Mouse (Mus musculus) forebrain, embryonic 10.5 days (tissue): ENCODE data around the gene Ltbp1. TPM values are rescaled to one million over a fixed set of nuclear protein-coding genes. Genes with fewer than 3 reads are reported as not detected.

Experiments
- DNase-seq: peaks from one replicate; pipeline ENCODE4 v3.0.0-alpha.2; 2017; ENCODE audit warnings: low spot score; ENCODE audit errors: extremely low spot score
- H3K27ac ChIP-seq: fragments of 300-500 bp; sonication (generic); 2 replicates; pipeline ENCODE4 v1.5.1; 2016; ENCODE audit warnings: mild to moderate bottlenecking
- H3K27me3 ChIP-seq: fragments of 300-500 bp; sonication (generic); 2 replicates; pipeline ENCODE4 v1.6.1; 2016; ENCODE audit warnings: mild to moderate bottlenecking; ENCODE audit not compliant: poor library complexity, severe bottlenecking
- H3K36me3 ChIP-seq: fragments of 300-500 bp; sonication (generic); replicated peaks from 2 replicates; pipeline ENCODE4 v1.6.1; 2016; ENCODE audit warnings: mild to moderate bottlenecking, moderate library complexity
- H3K4me1 ChIP-seq: fragments of 300-500 bp; sonication (generic); 2 replicates; pipeline ENCODE4 v1.6.1; 2016
- H3K4me3 ChIP-seq: fragments of 300-500 bp; sonication (generic); 2 replicates; pipeline ENCODE4 v1.5.1; 2016; ENCODE audit warnings: mild to moderate bottlenecking, moderate library complexity
- H3K9me3 ChIP-seq: fragments of 300-500 bp; sonication (generic); 2 replicates; pipeline ENCODE4 v1.6.1; 2016; ENCODE audit warnings: mild to moderate bottlenecking, moderate library complexity
- WGBS: fragments of 180-500 bp; shearing (Covaris S2); methylation state at CpG from one replicate; pipeline ENCODE4 v1.1.7; 2016; 5-methylcytosine and 5-hydroxymethylcytosine counted together
- polyA plus RNA-seq: library from polyadenylated mRNA; unstranded; fragments of >200 nt; fragmentation: Nextera tagmentation; extraction: Ambion mirVana; gene quantifications from 2 replicates; pipeline ENCODE4 v1.2.1, GENCODE M21; 2016

Gene Ltbp1
- polyA plus RNA-seq, 1 experiment from 2014 or later = 4.5 TPM

DNA sequence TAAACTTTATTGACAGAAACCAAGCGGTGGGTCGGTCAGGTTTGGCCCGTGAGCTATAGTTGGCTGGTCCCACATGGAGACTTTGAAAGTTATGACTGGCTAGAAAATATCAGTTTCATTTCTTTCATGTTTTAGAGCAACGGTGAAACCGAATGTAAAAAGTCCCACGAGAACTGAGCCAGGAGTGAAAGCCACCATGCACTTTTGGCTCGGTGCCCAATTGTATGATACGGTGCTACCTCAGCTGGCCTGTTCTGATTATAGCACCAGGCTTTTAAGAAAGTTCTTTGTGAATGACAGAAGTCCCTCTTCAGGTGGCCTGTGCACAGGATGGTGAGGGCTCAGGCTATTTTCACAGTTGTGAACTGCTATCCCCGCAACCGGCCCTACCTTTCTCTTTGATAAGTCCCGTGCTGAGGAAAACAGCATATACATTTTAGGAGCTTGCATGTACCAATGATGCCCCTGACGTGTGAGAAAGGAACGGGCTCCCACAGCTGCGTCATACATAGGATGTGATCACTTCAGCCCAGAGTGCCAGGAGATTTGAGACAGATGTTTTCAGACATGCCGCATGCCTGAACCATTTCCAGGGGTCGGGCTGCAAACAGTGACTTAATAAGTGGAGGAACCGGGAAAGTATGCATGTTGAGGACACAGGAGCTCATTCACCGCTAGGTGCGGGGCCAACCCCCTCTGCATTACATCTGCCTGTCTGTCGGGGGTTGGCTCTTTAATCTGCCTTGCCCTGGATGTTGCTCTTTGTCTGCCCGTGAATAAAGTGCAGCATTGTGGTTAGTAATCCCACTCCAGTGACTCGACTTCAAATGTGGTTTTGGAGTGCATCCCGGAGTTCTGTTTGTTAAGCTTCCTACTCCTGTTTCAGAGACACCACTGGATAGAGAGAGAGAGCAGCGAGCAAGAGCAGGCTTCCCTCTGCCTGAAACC, 172.8 kb downstream of the Ltbp1 start:
- Histone ChIP-seq H3K27me3 (no peaks in the 10 kb centered on the region), H3K4me3 (peak overlapping the region; percentile 8; the same call in 1 of the 2 replicates), H3K36me3 (no peaks in the 10 kb centered on the region), H3K27ac (0 out of 2 replicates have a peak overlapping the region, but pooled peaks have one; percentile 21), H3K9me3 (no peaks in the 10 kb centered on the region), H3K4me1 (peaks cover 16% of the 10 kb centered on the region)
- WGBS = 48% methylated on average over 24 of the region's 24 CpGs
- peak; percentile 41 for DNase-seq

DNA sequence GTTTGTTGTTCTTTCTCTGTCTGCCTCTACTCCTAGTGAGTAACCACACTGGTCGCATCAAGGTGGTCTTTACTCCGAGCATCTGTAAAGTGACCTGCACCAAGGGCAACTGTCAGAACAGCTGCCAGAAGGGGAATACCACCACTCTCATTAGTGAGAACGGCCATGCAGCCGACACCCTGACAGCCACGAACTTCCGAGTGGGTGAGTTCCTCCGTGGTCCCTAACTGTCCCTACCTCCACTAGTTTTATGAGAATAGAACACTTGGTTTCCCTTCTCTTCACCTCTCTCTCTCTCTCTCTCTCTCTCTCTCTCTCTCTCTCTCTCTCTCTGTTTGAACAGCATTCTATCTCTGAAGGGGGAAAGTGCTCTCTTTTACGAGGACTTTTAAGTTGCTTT, 173.6 kb downstream of the Ltbp1 start:
- H3K9me3 ChIP-seq = no peaks in the 10 kb centered on the region
- H3K4me3 ChIP-seq = no peak overlapping the region
- no peaks in the 10 kb centered on the region for H3K27me3 ChIP-seq
- no peaks in the 10 kb centered on the region for H3K36me3 ChIP-seq
- H3K27ac ChIP-seq = no peak overlapping the region
- peaks cover 16% of the 10 kb centered on the region for H3K4me1 ChIP-seq
- 61% methylated on average over 8 of the region's 8 CpGs for whole genome bisulfite sequencing
- no peak for DNase-seq

DNA sequence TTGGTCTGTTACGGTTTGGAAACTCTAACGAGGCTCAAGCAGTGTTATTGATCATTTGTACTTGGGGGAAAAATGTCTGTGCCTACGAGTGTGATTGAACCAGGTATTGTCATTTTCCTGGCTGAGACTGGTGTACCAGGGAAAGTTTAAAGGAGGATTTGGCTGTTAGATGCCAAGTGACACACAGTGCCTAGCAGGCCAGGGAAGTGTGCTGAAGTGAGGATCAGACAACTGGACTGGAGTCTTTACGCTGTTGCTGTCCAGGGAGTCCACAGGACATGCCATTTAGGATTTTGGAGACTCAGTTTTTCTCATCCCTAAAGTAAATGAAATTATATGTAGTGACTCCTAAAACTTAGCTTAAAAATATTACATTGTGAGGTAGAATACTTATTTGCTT, 174.9 kb downstream of the Ltbp1 start:
- Histone ChIP-seq H3K27me3 (no peaks in the 10 kb centered on the region), H3K4me3 (no peak overlapping the region), H3K4me1 (peaks cover 16% of the 10 kb centered on the region), H3K9me3 (no peaks in the 10 kb centered on the region), H3K36me3 (no peaks in the 10 kb centered on the region), H3K27ac (no peak overlapping the region)
- WGBS = 81% methylated on average over 4 of the region's 4 CpGs
- DNase-seq = no peak

DNA sequence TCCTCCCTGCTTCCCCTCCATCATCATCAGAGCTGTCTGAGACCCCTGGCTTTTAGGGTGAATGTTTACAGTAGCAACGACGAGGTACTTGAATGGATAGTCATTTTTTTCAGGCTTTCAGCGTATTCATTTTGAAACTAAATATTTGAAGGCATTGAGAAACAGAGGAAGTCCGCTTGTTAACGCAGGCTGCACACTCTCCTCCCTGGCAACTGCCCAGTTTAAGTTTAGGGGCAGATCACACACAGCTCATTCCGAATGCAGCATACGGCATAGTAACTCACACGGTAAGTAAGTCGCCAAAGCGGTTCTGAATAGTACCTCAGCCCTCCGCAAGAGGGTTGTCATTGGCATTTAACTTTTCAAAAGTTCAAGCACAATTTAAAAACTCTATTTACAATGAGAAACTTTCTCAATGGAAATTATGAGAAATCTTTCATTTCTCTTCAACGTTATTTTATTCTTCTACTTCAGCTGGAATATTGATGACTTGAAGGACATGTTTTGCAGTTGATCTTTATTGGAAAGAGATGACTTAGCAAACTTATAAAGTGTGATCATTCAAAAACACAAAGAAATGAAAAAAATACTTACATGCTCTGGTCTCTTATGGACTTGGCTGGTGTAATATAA, 175.7 kb downstream of the Ltbp1 start:
- 89% methylated on average over 12 of the region's 12 CpGs for WGBS
- Histone ChIP-seq H3K27ac (no peak overlapping the region), H3K27me3 (no peaks in the 10 kb centered on the region)

DNA sequence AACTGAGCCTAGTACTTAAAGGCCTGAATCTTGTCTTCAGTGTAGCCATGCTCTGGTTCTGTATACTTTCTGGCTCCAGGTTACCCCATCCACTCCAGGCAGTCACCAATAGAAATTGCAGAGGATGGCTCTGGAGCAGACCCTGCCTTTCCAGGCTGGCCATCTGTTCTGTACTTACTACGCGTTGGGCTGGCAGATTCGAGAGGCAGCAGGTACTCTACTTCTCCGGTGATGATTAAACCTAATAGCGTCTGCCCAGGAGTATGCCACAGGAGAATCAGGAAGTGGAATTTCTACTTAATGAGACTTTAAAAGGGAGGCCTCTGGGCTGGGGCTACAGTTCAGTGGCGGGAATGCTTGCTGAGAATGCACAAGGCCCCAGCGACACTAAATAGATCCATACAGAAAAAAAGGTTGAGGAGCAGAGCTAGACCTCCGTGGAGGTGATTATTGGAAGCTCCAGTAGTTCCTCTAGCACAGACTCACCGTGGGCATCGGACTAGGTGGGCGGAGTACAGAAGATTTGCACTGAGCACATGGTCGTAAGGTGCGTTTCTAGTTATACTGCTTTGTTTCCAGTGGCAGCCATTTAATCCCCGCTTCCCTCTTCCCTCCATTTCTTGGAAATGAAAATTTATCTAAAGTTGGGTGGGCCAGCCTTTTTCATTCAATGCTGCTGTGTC, 177.1 kb downstream of the Ltbp1 start:
- DNase-seq = no peak
- no peak overlapping the region for H3K4me3 ChIP-seq
- H3K27ac ChIP-seq = no peak overlapping the region
- H3K4me1 ChIP-seq = peaks cover 16% of the 10 kb centered on the region
- no peaks in the 10 kb centered on the region for H3K36me3 ChIP-seq
- 89% methylated on average over 14 of the region's 14 CpGs for WGBS
- H3K9me3 ChIP-seq = no peaks in the 10 kb centered on the region
- H3K27me3 ChIP-seq = no peaks in the 10 kb centered on the region

More for the DNA sequence above, 175.7 kb downstream of the Ltbp1 start:
- Histone ChIP-seq H3K36me3 (no peaks in the 10 kb centered on the region), H3K4me3 (no peak overlapping the region), H3K4me1 (peaks cover 16% of the 10 kb centered on the region), H3K9me3 (no peaks in the 10 kb centered on the region)
- no peak for DNase-seq

DNA sequence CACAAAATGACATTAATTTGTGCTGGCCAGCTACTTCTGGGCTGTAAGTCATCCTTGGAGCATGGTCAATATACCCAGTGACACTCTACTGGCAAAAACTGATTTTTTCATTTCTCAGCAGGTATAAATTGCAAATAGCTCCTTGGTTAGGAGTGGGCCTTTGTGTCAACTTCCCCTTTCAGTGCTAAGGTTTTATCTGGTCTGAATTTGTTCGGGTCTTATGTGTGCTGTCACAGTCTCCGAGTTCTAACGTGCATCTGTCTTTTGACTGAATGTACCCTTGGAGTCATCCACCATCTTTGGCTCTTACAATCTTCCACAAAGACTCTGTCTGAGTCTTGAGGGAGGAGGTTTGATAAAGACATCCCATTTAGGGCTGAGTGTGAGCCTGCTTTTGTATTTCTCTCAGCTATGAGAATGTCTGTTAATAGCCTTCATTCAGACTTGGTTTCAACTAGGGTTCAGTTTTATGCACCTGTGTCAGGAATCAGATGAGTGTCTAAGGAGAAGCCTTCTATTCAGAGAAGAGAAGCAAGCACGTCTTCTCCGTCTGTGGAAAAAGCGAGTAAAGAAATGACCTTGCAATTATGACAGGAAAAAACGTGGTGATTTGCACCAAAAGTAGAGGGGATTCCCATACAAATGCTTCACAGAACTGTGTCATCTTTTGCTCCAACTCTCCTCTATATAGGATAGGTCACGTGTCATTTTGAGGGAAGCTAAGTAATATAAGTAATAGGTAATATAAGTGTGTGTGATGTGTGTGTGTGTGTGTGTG, 181.6 kb downstream of the Ltbp1 start:
- H3K27ac ChIP-seq = no peak overlapping the region
- H3K4me3 ChIP-seq = no peak overlapping the region
- no peaks in the 10 kb centered on the region for H3K9me3 ChIP-seq
- H3K27me3 ChIP-seq = no peaks in the 10 kb centered on the region
- no peaks in the 10 kb centered on the region for H3K4me1 ChIP-seq
- WGBS = 88% methylated on average over 8 of the region's 8 CpGs
- no peaks in the 10 kb centered on the region for H3K36me3 ChIP-seq
- DNase-seq = no peak

DNA sequence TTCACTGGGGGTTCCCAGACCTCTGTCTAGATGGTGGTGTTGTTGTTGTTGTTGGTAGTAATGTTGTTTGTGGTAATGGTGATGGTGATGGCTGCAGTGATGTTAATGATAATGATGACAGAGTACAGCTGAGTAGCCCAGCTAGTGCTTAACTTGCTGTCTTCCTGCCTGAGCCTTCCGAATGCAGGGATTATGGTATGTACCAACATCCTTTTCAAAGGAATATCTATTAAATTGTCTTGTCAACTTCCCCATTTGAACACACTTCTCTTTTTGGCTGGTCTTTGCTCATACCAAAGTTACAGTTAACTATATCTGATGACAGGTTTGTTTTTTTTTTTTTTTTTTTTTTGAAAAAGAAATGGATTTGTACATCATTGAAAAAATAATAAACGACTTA, 191.6 kb downstream of the Ltbp1 start:
- Histone ChIP-seq H3K27ac (no peak overlapping the region), H3K4me1 (no peaks in the 10 kb centered on the region), H3K27me3 (no peaks in the 10 kb centered on the region), H3K4me3 (no peak overlapping the region), H3K36me3 (no peaks in the 10 kb centered on the region), H3K9me3 (no peaks in the 10 kb centered on the region)
- no peak for DNase-seq
- 95% methylated on average over 2 of the region's 2 CpGs for WGBS

DNA sequence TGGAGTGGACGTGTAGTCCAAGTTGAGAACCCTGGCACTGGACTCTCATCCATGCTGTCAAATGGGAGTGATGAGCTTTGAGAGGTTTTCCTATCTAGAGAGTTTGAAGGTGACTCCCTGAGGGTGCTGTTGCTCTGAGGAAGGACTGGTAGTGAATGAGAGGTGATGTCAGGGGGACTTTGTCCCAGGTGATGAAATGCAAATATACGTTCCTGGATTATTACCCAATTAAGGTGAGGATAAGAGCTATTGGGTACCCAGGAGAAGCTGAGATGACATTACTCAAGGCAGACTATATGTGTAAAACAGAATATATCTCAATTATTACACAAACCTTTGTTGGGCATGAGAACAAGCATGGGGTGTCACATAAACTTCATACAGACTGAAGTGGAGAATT, 193.4 kb downstream of the Ltbp1 start:
- Histone ChIP-seq H3K36me3 (no peaks in the 10 kb centered on the region), H3K27me3 (no peaks in the 10 kb centered on the region), H3K9me3 (no peaks in the 10 kb centered on the region), H3K4me1 (no peaks in the 10 kb centered on the region), H3K27ac (no peak overlapping the region), H3K4me3 (no peak overlapping the region)
- DNase-seq = no peak
- WGBS = 85% methylated on average over 2 of the region's 2 CpGs

DNA sequence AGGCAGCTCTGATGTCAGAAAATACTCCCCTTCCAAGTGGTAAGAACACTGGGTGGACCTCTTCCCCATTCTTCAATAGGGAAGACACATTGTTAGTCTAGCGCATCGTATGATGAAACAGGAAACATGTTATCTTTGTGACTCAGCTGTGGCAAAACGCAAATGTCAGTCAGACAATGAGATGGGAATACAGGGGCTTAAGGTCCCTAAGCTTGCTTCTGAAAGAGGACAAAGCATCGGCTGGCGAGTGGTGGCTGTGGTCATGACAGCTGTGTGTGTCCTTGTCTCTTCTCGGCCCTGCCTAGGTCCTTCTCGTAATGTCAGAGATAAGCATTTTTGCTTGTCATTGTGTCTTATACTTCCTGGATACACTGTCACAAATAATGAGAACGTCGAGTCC, 194.3 kb downstream of the Ltbp1 start:
- Histone ChIP-seq H3K9me3 (no peaks in the 10 kb centered on the region), H3K4me3 (no peak overlapping the region), H3K36me3 (no peaks in the 10 kb centered on the region), H3K4me1 (no peaks in the 10 kb centered on the region), H3K27me3 (no peaks in the 10 kb centered on the region), H3K27ac (no peak overlapping the region)
- WGBS = 83% methylated on average over 9 of the region's 9 CpGs
- DNase-seq = no peak

DNA sequence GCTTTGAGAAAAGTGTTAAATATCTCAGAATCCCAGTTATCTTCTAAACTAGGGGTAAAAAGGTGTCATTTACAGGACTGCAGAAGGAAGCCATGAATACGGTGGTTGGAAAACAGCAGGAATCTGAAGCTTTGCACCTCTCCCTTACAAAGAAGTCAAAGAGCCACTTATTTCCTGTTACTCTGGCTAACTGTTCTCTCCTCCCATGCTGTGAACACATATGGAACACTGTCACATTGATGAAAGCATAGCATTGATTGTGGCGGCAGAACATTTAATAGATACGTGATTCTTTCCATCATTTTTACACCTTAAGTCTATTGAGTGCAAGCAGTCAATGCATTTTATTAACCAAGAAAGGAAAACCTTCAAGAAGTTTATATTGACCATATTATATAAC, 196.9 kb downstream of the Ltbp1 start:
- H3K36me3 ChIP-seq = no peaks in the 10 kb centered on the region
- H3K4me3 ChIP-seq = no peak overlapping the region
- 81% methylated on average over 3 of the region's 3 CpGs for WGBS
- H3K4me1 ChIP-seq = 0 out of 2 replicates have a peak, but pooled peaks cover 4% of the 10 kb centered on the region
- DNase-seq = no peak
- no peak overlapping the region for H3K27ac ChIP-seq
- H3K9me3 ChIP-seq = no peaks in the 10 kb centered on the region
- no peaks in the 10 kb centered on the region for H3K27me3 ChIP-seq

DNA sequence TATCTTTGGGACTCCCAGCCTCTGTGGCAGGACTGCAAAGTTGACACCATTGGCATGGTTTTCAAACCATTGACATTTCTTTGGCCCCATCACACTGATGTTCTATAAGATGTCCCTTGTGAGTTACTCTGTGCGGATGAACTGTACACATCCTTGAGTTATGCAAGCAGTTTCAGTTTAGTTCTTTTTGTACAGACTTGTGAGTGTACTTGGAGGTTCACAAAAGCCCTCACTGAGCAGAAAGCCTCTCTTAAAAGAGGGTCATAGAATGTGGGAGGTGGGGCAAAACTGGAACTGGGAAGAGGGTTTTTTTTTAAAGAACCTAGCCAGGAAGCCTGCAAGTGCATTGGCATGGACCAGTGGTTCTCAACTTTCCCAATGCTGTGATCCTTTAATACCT, 198.7 kb downstream of the Ltbp1 start:
- 97% methylated on average over 1 of the region's 1 CpGs for WGBS
- Histone ChIP-seq H3K27ac (no peak overlapping the region), H3K4me3 (no peak overlapping the region), H3K4me1 (0 out of 2 replicates have a peak, but pooled peaks cover 4% of the 10 kb centered on the region), H3K9me3 (no peaks in the 10 kb centered on the region), H3K36me3 (no peaks in the 10 kb centered on the region), H3K27me3 (no peaks in the 10 kb centered on the region)
- no peak for DNase-seq

DNA sequence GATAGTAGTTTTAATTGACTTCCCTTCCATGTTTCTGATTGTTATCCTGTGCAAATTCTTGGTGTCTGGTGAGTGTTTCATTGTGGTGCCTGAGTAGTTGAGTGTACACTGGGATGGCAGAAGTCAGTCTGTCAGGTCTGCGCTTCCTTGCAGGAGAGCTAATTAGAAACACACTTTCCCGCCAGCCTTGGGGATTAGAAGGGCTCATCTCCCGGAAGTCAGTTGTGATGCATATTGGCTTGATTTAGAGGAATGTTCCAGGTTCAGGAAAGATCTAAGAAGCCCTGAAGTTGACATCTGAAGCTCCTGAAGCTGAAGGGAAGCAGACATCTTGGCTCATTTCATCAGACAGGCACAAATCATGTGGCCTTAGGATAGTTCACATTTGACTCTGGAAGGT, 200.9 kb downstream of the Ltbp1 start:
- DNase-seq = peak; percentile 16
- WGBS = 41% methylated on average over 3 of the region's 3 CpGs

More for the DNA sequence above, 200.9 kb downstream of the Ltbp1 start:
- no peaks in the 10 kb centered on the region for H3K9me3 ChIP-seq
- H3K36me3 ChIP-seq = no peaks in the 10 kb centered on the region
- 0 out of 2 replicates have a peak, but pooled peaks cover 4% of the 10 kb centered on the region for H3K4me1 ChIP-seq
- no peaks in the 10 kb centered on the region for H3K27me3 ChIP-seq
- no peak overlapping the region for H3K27ac ChIP-seq
- H3K4me3 ChIP-seq = no peak overlapping the region
